Mouse (Mus musculus) limb, embryonic 10.5 days (tissue): ENCODE measurements around the gene Nfix. TPM values are rescaled to one million over a fixed set of nuclear protein-coding genes. Genes with fewer than 3 reads are reported as not detected.
"Not testable (repeated sequence)": the region's sequence is repeated elsewhere in the genome, so short reads cannot be mapped to it uniquely, and the experiment has no call there.

Experiments used
- DNase-seq: peaks from one replicate; pipeline ENCODE4 v3.0.0-alpha.2; 2017; ENCODE audit warnings: low spot score
- H3K27ac ChIP-seq: fragments of 300-500 bp; sonication (generic); 2 replicates; pipeline ENCODE4 v1.5.1; 2016; ENCODE audit warnings: mild to moderate bottlenecking
- H3K27me3 ChIP-seq: fragments of 300-500 bp; sonication (generic); 2 replicates; pipeline ENCODE4 v1.6.1; 2016; ENCODE audit warnings: low read depth, mild to moderate bottlenecking; ENCODE audit not compliant: poor library complexity, severe bottlenecking
- H3K36me3 ChIP-seq: fragments of 300-500 bp; sonication (generic); 2 replicates; pipeline ENCODE4 v1.6.1; 2016; ENCODE audit warnings: mild to moderate bottlenecking, moderate library complexity
- H3K4me1 ChIP-seq: fragments of 300-500 bp; sonication (generic); 2 replicates; pipeline ENCODE4 v1.6.1; 2016
- H3K4me3 ChIP-seq: fragments of 300-500 bp; sonication (generic); 2 replicates; pipeline ENCODE4 v1.5.1; 2016; ENCODE audit warnings: mild to moderate bottlenecking, moderate library complexity
- H3K9me3 ChIP-seq: fragments of 300-500 bp; sonication (generic); replicated peaks from 2 replicates; pipeline ENCODE4 v1.6.1; 2016; ENCODE audit warnings: mild to moderate bottlenecking
- WGBS: fragments of 180-500 bp; shearing (Covaris S2); methylation state at CpG from one replicate; pipeline ENCODE4 v1.1.7; 2016; 5-methylcytosine and 5-hydroxymethylcytosine counted together
- polyA plus RNA-seq: library from polyadenylated mRNA; unstranded; fragments of >200 nt; fragmentation: Nextera tagmentation; extraction: Ambion mirVana; gene quantifications from 2 replicates; pipeline ENCODE4 v1.2.1, GENCODE M21; 2016

Gene Nfix
- polyA plus RNA-seq, 1 experiment from 2014 or later = 2.1 TPM

DNA sequence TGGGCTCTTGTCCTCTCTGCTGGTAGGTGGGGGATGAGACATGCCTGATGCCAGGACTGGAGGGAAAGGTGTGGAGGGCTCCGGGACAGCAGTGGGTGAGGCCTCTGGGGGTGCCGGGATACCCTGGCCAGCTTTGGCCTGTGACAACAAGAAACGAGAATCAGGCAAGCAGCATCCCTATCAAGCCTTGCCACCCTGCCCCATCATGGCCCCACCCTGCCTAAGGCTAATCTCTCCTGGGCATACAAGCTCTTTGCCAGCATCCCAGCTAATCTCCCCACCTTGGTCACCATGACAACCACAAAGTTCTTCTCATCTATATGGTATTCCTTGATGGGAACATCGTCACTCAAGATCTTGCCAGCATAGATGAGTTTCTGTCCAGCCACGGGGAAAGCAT is 38.4 kb upstream of the Nfix start:
- H3K36me3 ChIP-seq = peaks cover 83% of the 10 kb centered on the region
- no peaks in the 10 kb centered on the region for H3K9me3 ChIP-seq
- no peak overlapping the region for H3K4me3 ChIP-seq
- DNase-seq = no peak
- H3K27ac ChIP-seq = peak overlapping the region; percentile 75; the same call in 1 of the 2 replicates
- H3K4me1 ChIP-seq = peaks cover 50% of the 10 kb centered on the region
- H3K27me3 ChIP-seq = no peaks in the 10 kb centered on the region
- WGBS = 87% methylated on average over 5 of the region's 5 CpGs

DNA sequence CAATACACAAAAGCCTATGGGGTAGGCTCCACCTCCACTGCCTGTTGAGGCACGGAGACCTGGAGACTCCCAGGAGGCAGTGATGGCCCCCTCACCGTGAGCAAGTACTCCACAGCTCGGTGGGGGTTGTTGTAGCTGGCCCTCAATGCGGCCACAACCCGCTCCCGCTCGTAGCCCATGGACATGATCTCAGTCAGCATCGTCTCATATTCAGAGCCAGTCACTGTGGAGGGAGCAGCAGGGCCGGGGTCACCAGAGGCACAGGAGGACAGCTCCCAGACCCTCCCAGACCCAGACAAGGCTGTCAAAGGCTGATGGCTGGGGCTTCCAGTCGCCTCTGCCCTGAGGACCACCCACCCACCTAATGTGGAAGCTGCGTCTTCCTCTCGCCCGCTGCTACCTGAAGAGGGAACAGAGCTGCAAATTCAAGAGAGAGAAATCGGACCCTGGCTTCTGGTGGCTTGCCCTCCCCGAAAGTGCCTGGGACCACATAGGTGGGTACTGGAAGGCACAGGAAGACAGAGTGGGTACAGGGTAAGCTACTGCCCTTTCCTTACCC is 37.8 kb upstream of the Nfix start:
- no peaks in the 10 kb centered on the region for H3K9me3 ChIP-seq
- H3K4me3 ChIP-seq = peak overlapping the region; percentile 31
- DNase-seq = no peak
- H3K27me3 ChIP-seq = no peaks in the 10 kb centered on the region
- WGBS = 79% methylated on average over 15 of the region's 15 CpGs
- peaks cover 50% of the 10 kb centered on the region for H3K4me1 ChIP-seq
- H3K27ac ChIP-seq = peak overlapping the region; percentile 75
- H3K36me3 ChIP-seq = peaks cover 81% of the 10 kb centered on the region

DNA sequence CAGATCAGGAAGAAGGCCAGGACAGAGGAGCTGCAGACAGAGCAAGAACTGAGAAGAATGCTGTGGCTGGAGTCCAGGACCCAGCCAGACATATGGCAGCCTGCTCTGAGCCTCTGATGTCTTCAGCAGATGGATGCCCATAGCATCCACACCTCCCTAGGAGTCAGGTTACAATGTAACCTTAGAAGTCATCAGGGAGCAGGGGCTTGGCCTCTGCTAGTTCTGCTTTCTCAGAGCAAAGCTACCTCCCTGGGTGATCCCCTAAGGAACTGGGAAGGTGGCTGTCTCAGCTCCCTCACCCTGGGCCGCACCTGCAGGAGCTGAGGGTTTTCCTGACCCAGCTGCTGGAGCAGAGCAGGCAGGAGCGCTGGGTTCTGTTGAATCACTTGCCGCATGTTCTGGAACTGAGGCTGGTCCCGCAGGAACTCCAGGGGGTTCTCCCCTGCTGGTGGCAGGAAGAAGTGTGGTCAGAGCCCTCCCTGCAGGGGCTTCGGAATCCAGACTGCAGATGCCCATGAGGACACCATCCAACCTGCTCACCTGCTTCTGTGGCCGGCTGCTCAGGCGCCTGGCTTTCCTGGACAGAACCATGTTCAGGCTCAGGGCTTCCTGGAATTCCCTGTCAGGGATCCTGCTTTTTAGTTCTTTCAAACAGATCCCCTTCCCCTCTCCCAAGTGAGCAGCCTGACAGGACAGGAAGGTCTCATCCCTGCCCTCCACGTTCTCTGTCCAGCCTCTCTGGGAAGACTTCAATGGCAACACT is 37.2 kb upstream of the Nfix start:
- Histone ChIP-seq H3K27me3 (no peaks in the 10 kb centered on the region), H3K4me1 (peaks cover 49% of the 10 kb centered on the region), H3K4me3 (peak overlapping the region; percentile 31), H3K9me3 (no peaks in the 10 kb centered on the region), H3K27ac (peak overlapping the region; percentile 75), H3K36me3 (peaks cover 74% of the 10 kb centered on the region)
- peak; percentile 68 for DNase-seq
- 42% methylated on average over 8 of the region's 8 CpGs for WGBS

DNA sequence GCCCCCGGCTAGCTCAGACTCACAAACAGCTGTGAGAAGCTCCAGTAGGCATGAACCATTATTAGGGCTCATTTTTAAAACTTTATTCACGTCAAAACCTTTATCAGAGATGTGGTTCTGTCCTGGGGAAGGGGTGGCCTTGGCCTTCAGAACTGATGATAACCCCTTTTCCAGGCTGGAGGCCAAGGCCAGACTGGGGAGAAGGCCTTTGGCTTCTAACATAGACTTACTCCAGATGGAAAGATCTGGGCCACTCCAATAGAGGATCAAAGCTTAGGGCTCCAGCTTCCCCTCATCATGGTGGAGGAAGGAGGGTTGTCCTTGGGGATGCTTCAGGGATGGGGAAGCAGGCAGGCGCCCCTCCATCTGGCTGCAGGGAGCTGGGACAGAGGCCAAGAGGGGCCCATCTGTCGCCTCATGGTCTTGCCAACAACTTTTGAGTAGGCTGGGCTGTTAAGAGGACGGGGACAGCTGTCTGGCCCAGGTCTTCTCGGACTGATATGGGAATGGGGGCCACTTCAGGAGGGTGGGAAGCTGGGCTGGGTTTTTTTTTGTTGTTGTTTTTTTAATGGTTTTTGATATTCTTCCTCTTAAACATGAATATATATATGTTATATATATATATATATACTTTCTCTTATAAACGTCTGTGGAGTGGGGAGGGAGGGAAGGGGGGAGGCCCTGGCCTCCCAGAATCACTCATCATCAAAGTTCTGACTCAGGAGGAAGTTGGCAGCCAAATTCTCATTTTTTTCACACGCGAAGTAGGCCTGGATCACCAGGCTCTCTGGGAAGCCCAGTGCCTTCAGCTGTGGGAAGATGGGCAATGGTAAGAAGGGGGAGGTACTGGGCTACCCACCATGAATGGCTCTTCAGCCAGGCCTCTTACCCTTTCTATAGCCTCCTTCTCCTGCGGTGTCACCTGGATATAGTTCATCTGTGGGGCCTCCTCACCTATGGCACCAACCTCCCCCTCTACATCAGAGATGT is 35.0 kb upstream of the Nfix start:
- Histone ChIP-seq H3K27ac (no peak overlapping the region), H3K36me3 (peaks cover 61% of the 10 kb centered on the region), H3K4me3 (no peak overlapping the region), H3K4me1 (peaks cover 49% of the 10 kb centered on the region), H3K27me3 (no peaks in the 10 kb centered on the region), H3K9me3 (no peaks in the 10 kb centered on the region)
- 89% methylated on average over 10 of the region's 10 CpGs for WGBS
- no peak for DNase-seq

DNA sequence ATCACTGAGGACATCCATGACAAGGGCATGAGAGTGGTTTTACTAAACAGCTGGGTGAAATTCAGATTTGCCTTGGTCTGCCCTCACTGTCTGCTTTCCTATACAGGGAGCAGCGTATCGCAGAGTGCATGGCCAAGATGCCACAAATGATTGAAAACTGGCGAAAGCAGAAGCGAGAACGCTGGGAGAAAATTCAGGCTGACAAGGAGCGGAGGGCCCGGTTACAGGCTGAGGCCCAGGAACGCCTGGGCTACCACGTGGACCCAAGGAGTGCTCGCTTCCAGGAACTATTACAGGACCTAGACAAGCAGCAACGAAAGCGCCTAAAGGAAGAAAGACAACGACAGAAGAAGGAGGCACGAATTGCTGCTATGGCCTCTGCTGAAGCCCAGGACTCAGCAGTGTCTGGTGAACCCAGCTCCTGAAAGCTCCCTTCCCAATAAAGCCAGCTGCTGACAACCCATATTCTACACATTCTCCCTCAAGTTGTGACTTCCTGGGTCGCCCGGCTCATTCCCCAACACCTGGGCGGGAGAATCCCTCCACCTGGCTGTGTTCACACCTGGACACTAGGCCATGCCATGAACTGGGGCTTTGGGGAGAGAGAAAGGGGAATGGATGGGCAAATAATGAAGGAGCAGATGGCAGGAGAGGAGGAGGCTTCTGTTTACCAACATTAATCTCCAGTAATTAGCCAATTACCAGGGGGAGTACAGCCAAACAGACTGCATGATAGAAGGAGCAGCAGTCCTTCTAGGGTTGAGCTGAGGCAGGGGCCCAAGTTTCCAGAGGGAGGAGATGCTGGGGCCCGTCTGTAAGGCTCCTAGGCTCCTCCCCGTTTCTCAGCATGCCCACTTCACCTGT is 34.1 kb upstream of the Nfix start:
- Histone ChIP-seq H3K9me3 (no peaks in the 10 kb centered on the region), H3K36me3 (peaks cover 59% of the 10 kb centered on the region), H3K4me1 (peaks cover 43% of the 10 kb centered on the region), H3K27me3 (no peaks in the 10 kb centered on the region), H3K4me3 (no peak overlapping the region), H3K27ac (no peak overlapping the region)
- no peak for DNase-seq
- 89% methylated on average over 19 of the region's 19 CpGs for WGBS

DNA sequence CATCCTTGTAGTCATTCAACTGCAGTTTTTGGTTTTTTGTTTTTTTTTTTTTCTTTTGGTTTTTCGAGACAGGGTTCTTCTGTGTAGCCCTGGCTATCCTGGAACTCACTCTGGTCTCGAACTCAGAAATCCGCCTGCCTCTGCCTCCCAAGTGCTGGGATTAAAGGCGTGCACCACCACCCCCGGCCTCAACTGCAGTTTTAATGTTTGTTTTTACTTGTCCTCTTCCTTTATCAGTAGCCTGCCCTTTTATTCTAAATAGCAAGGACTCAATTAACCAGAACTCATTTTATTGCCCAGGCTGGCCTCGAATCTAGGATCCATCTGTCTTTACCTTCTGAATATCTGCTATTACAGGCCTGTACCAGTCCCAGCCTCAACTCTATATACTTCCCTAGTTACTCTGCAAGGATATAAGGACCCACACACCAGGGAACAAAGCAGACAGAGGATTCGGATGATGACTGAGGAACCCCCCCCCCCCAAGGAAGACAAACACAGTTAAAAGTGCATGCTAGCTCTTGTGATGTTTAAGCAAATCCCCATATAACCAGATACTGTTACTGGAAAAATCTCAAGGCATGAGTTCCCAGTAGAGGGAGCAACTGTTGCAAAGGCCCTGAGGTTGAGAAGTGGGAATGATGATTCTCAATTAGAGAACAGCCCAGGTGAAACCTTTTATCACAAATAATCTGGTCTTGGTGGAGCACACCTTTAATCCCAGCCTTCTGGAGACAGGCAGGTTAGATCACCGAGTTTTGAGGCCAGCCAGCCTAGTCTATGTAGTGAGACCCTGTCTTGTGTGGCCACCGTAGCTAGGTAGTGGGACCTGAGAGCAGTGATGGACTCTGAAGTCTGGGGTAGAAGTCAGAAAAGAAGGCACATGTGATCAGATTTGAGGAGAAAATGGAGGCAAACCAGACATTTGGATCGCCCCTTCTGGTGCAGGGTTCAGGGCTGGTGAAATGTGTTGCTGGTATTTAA is 32.9 kb upstream of the Nfix start:
- WGBS = 69% methylated on average over 10 of the region's 10 CpGs
- peak overlapping the region; percentile 97 for H3K27ac ChIP-seq
- no peak for DNase-seq
- peaks cover 38% of the 10 kb centered on the region for H3K4me1 ChIP-seq
- H3K4me3 ChIP-seq = peak overlapping the region; percentile 78
- H3K27me3 ChIP-seq = no peaks in the 10 kb centered on the region
- no peaks in the 10 kb centered on the region for H3K9me3 ChIP-seq
- peaks cover 47% of the 10 kb centered on the region for H3K36me3 ChIP-seq

DNA sequence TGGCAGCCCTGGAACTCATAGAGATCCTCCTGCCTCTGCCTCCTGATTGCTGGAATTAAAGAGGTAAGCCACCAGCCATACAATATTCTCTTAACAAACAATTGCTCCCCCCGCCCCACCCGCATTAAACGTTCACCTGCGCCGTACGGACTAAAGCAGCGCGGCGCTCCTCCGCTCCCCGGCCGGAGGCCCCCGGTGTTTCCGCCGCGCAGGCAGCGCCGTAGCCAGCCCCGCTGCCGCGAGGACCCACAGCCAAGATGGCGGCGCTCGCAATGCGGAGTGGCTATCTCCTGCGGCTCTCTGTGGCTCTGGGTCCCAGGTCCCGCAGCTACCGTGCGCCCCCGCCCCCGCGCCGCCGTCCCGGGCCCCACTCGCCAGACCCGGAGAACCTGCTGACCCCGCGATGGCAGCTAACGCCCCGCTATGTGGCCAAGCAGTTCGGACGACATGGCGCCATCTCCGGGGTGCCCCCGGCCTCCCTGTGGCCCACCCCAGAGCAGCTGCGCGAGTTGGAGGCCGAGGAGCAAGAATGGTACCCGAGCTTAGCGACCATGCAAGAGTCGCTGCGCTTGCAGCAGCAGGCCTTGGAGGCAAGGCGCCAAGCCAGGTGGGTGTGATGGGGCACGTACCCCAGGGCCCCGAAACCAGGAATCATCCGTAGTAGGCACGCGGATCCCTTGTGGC is 32.0 kb upstream of the Nfix start:
- no peaks in the 10 kb centered on the region for H3K9me3 ChIP-seq
- no peaks in the 10 kb centered on the region for H3K27me3 ChIP-seq
- 1% methylated on average over 59 of the region's 59 CpGs for WGBS
- peaks cover 29% of the 10 kb centered on the region for H3K4me1 ChIP-seq
- peak overlapping the region; percentile 78 for H3K4me3 ChIP-seq
- peak; percentile 89 for DNase-seq
- H3K36me3 ChIP-seq = peaks cover 38% of the 10 kb centered on the region
- peak overlapping the region; percentile 97 for H3K27ac ChIP-seq

DNA sequence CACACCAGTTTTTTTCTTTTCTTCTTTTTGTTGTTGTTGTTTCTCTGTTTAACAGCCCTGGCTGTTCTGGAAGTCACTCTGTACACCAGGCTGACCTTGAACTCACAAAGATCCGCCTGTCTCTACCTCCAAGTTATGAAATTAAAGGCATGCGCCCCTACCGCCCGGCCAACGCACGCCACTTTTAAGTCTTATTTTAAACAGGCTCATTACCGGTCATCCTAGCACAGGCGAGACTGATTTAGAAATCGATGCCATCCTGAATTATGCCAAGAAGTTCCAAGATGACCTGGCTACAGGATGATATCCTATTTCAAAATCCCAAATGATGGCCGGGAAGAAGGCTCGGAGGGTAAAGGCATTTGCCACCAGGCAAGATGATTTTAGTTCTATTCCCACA is 31.3 kb upstream of the Nfix start, which contains the start of gene Gadd45gip1:
TSS of gene Gadd45gip1 (plus strand) at position 33 of the 400 bp plus-strand sequence.
- no peaks in the 10 kb centered on the region for H3K9me3 ChIP-seq
- H3K27ac ChIP-seq = peak within 1 kb of the TSS; percentile 97
- WGBS = 80% methylated on average over 11 of the region's 11 CpGs
- H3K4me3 ChIP-seq = peak within 1 kb of the TSS; percentile 78
- peaks cover 22% of the 10 kb centered on the region for H3K4me1 ChIP-seq
- peaks cover 32% of the 10 kb centered on the region for H3K36me3 ChIP-seq
- no peaks in the 10 kb centered on the region for H3K27me3 ChIP-seq
- no peak for DNase-seq

DNA sequence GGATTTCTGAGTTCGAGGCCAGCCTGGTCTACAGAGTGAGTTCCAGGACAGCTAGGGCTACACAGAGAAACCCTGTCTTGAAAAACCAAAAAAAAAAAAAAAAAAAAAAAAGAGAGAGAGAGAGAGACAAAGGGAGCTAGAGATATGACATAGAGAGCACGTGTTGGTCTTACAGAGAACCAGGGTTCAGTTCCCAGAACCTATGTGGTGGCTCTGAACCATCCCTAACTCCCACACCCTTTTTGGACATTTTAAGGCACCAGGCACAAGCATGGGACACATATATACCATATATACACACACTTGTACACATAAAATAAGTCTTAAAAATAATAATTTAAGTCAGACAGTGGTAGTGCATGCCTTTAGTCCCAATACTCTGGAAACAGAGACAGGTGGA is 26.4 kb upstream of the Nfix start:
- H3K4me3 ChIP-seq, H3K27ac ChIP-seq, H3K36me3 ChIP-seq, H3K9me3 ChIP-seq, DNase-seq: not testable (repeated sequence)
- 89% methylated on average over 2 of the region's 2 CpGs for WGBS
- H3K27me3 ChIP-seq = peaks cover 13% of the 10 kb centered on the region
- peaks cover 23% of the 10 kb centered on the region for H3K4me1 ChIP-seq

DNA sequence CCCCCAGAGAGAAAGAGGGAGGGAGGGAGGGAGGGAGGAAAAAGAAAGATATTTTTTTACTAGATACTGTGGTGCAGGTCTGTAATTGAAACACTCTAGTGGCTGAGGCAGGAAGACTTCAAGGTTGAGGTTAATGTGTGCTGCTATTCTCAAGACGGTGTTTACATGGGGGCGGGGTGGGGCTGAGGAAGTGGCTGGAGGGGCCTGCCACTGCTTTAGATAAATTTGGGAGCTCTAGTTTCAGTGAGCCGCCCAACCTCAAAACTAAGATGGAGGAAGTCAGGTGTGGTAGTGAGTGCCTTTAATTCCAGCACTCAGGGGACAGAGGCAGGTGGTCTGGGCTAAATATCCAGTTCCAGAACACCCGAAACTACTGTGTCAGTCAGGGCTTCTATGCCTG is 25.5 kb upstream of the Nfix start:
- Histone ChIP-seq H3K36me3 (no peaks in the 10 kb centered on the region), H3K27ac (no peak overlapping the region), H3K27me3 (peaks cover 13% of the 10 kb centered on the region), H3K4me1 (peaks cover 23% of the 10 kb centered on the region), H3K9me3 (no peaks in the 10 kb centered on the region), H3K4me3 (no peak overlapping the region)
- WGBS = 73% methylated on average over 4 of the region's 4 CpGs
- DNase-seq = no peak

DNA sequence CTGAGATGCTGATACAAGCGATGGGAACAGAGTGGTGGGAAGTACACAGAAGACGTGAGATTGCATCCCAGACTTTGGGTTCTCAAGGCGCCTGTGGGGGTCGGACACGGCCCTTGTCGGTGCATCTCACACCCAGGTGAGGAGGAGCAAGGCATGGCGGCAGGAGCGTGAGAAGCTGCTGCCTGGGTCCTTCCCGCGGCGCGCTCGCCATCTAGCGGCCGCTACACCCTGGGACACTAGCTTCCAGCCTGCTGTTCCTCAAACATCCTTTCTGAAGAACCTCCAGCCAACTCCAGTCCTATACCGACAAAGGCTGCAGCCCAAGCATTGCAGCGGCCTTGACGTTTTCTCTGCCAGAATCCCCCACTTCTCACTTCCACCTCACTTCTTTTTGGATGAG is 23.5 kb upstream of the Nfix start:
- no peaks in the 10 kb centered on the region for H3K9me3 ChIP-seq
- H3K36me3 ChIP-seq = no peaks in the 10 kb centered on the region
- whole genome bisulfite sequencing = 1% methylated on average over 18 of the region's 18 CpGs
- H3K27me3 ChIP-seq = peaks cover 13% of the 10 kb centered on the region
- 0 out of 2 replicates have a peak overlapping the region, but pooled peaks have one; percentile 3 for H3K27ac ChIP-seq
- peaks cover 23% of the 10 kb centered on the region for H3K4me1 ChIP-seq
- peak; percentile 87 for DNase-seq
- H3K4me3 ChIP-seq = peak overlapping the region; percentile 36
